Mouse (Mus musculus) hindbrain, embryonic 16.5 days (tissue): Measurements from ENCODE around the gene Amph. TPM values are rescaled to one million over a fixed set of nuclear protein-coding genes. Genes with fewer than 3 reads are reported as not detected.

Experiments used
- ATAC-seq: fragments of 200-750 bp; cut with Nextera tagmentation; 2 replicates; pipeline ENCODE4 v1.8.0; 2017; ENCODE audit warnings: moderate TSS enrichment, moderate library complexity
- H3K27ac ChIP-seq: fragments of 300-500 bp; sonication (generic); 2 replicates; pipeline ENCODE4 v1.5.1; 2014; ENCODE audit warnings: low read depth, mild to moderate bottlenecking, control low read depth, low read length, moderate library complexity
- H3K27me3 ChIP-seq: fragments of 300-500 bp; sonication (generic); replicated peaks from 2 replicates; pipeline ENCODE4 v1.6.1; 2014; ENCODE audit warnings: low read length; ENCODE audit not compliant: control insufficient read depth, insufficient read depth
- H3K36me3 ChIP-seq: fragments of 300-500 bp; sonication (generic); 2 replicates; pipeline ENCODE4 v1.6.1; 2014; ENCODE audit warnings: mild to moderate bottlenecking, low read length, moderate library complexity, mixed read lengths; ENCODE audit not compliant: control insufficient read depth, insufficient read depth
- H3K4me1 ChIP-seq: fragments of 300-500 bp; sonication (generic); 2 replicates; pipeline ENCODE4 v1.6.1; 2014; ENCODE audit warnings: low read depth, low read length; ENCODE audit not compliant: control insufficient read depth, insufficient read depth
- H3K4me2 ChIP-seq: fragments of 300-500 bp; sonication (generic); 2 replicates; pipeline ENCODE4 v1.6.1; 2014; ENCODE audit warnings: mild to moderate bottlenecking, low read length, control low read depth, moderate library complexity
- H3K4me3 ChIP-seq: fragments of 300-500 bp; sonication (generic); 2 replicates; pipeline ENCODE4 v1.5.1; 2014; ENCODE audit warnings: mild to moderate bottlenecking, low read length, control low read depth, moderate library complexity
- H3K9ac ChIP-seq: fragments of 300-500 bp; sonication (generic); 2 replicates; pipeline ENCODE4 v1.6.1; 2014; ENCODE audit warnings: low read depth, mild to moderate bottlenecking, control low read depth, low read length, moderate library complexity
- H3K9me3 ChIP-seq: fragments of 300-500 bp; sonication (generic); 2 replicates; pipeline ENCODE4 v1.6.1; 2014; ENCODE audit warnings: mild to moderate bottlenecking, low read length, moderate library complexity; ENCODE audit not compliant: control insufficient read depth
- WGBS: fragments of 180-500 bp; shearing (Covaris S2); extraction: QIAGEN DNeasy Blood & Tissue Kit; methylation state at CpG from one replicate; pipeline ENCODE4 v1.1.7; 2014; 5-methylcytosine and 5-hydroxymethylcytosine counted together
- polyA plus RNA-seq: library from polyadenylated mRNA; unstranded; fragments of >200 nt; fragmentation: Nextera tagmentation; extraction: Ambion mirVana; gene quantifications from 2 replicates; pipeline ENCODE4 v1.2.1, GENCODE M21; 2015

The Amph gene
- polyA plus RNA-seq, 1 experiment from 2014 or later: 82.8 TPM

- Histone ChIP-seq H3K4me3 (no peak overlapping the region), H3K9ac (no peak overlapping the region), H3K4me2 (no peak overlapping the region), H3K4me1 (no peaks in the 10 kb centered on the region), H3K36me3 (no peaks in the 10 kb centered on the region), H3K9me3 (no peaks in the 10 kb centered on the region), H3K27me3 (no peaks in the 10 kb centered on the region), H3K27ac (no peak overlapping the region)
- ATAC-seq: peak; percentile 97
- WGBS: 56% methylated on average over 1 of the region's 1 CpGs
Measured at GRCm38 (mm10) chr13:19177662-19178259, 229.8 kb downstream of the Amph start.

DNA sequence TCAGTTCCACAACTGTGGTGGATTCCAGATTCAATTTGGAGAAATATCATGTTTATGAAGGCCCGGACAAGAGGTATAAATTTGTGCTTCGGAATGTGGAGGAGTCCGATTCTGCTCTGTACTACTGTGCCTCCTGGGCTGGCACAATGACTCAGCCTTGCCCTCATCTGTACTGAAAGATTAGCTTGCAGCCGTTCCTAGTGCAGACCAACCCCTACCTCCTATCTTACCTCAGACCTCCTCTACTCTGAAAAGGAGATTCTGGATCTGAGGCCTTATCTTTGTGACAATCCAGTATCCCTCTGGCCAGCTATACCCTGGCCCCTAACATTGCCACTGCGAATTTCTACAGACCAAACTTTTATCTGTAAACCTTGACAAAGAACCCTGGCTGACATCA lies 230.3 kb downstream of the Amph start:
- Histone ChIP-seq H3K4me2 (no peak overlapping the region), H3K4me3 (no peak overlapping the region), H3K9ac (no peak overlapping the region), H3K27ac (no peak overlapping the region), H3K9me3 (no peaks in the 10 kb centered on the region), H3K27me3 (no peaks in the 10 kb centered on the region), H3K4me1 (no peaks in the 10 kb centered on the region), H3K36me3 (no peaks in the 10 kb centered on the region)
- 92% methylated on average over 5 of the region's 5 CpGs for WGBS
- no peak for ATAC-seq

DNA sequence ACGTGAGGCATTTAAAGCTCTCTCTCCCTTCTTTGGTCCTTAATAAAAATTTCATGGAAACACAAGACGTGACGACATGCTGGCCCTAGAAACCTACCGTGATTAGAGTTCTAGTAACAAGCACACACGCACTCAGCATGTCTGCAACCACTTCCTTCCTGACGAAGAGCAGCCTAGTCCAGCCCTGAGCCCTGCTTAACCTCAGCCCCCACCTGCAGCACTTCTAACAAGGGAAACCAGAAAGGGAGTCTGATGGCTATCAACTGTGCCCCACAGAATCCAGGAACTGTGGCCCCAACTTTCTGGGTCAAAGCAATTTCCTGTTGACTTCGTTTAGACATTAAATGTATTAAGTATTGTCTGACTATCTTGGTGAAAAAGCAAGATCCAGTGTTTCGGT lies 234.3 kb downstream of the Amph start:
- Histone ChIP-seq H3K4me1 (no peaks in the 10 kb centered on the region), H3K9me3 (no peaks in the 10 kb centered on the region), H3K36me3 (no peaks in the 10 kb centered on the region), H3K4me3 (no peak overlapping the region), H3K27me3 (no peaks in the 10 kb centered on the region), H3K27ac (no peak overlapping the region), H3K4me2 (no peak overlapping the region), H3K9ac (no peak overlapping the region)
- ATAC-seq: no peak
- 78% methylated on average over 8 of the region's 8 CpGs for WGBS

GRCm38 (mm10) chr13:19190052-19190451 lies 242.0 kb downstream of the Amph start:
- no peak overlapping the region for H3K9ac ChIP-seq
- no peaks in the 10 kb centered on the region for H3K4me1 ChIP-seq
- no peak overlapping the region for H3K4me3 ChIP-seq
- no peaks in the 10 kb centered on the region for H3K36me3 ChIP-seq
- no peaks in the 10 kb centered on the region for H3K27me3 ChIP-seq
- no peak overlapping the region for H3K27ac ChIP-seq
- no peak for ATAC-seq
- no peak overlapping the region for H3K4me2 ChIP-seq
- WGBS: 81% methylated on average over 6 of the region's 6 CpGs
- H3K9me3 ChIP-seq: no peaks in the 10 kb centered on the region

- Histone ChIP-seq H3K27me3 (no peaks in the 10 kb centered on the region), H3K4me2 (no peak overlapping the region), H3K36me3 (no peaks in the 10 kb centered on the region), H3K9me3 (no peaks in the 10 kb centered on the region), H3K27ac (no peak overlapping the region), H3K4me3 (no peak overlapping the region), H3K4me1 (no peaks in the 10 kb centered on the region), H3K9ac (no peak overlapping the region)
- ATAC-seq: no peak
- 87% methylated on average over 4 of the region's 4 CpGs for WGBS
Measured at GRCm38 (mm10) chr13:19194803-19195202, 246.8 kb downstream of the Amph start.

DNA sequence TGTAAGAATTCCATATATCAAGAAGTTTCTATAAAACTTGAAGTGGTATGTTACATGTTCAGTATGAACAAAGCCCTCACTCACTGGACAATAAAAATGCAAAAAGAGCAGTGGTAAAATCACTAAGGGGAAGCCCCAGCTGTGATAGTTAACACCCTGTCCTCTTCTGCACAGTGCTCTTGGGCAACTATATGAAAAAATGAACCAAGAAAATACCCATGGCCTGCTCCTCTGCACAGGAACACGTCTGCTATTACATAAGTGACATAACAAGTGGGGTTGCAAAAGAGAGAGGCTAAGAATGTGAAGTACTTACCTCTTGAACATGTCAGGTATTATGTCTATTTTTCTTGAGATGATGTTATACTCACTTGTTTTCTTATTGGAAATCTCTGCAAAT lies 247.5 kb downstream of the Amph start:
- Histone ChIP-seq H3K9me3 (no peaks in the 10 kb centered on the region), H3K4me2 (no peak overlapping the region), H3K4me3 (no peak overlapping the region), H3K36me3 (no peaks in the 10 kb centered on the region), H3K27me3 (no peaks in the 10 kb centered on the region), H3K27ac (no peak overlapping the region), H3K4me1 (no peaks in the 10 kb centered on the region), H3K9ac (no peak overlapping the region)
- WGBS: 52% methylated on average over 1 of the region's 1 CpGs
- no peak for ATAC-seq

Other genes starting within 250 kb of the Amph start
- 118 and 120 TPM in 2 replicates for gene Vps41, start 230.9 kb upstream of the Amph start, polyA plus RNA-seq